Mouse (Mus musculus): ENCODE results near the gene A230050P20Rik. TPM values are rescaled to one million over a fixed set of nuclear protein-coding genes. Genes with fewer than 3 reads are reported as not detected.
A peak's percentile ranks its signal among the peaks of the same experiment; 100 is the strongest.

Gene A230050P20Rik
- polyA plus RNA-seq, 1 experiment from 2014 or later: 18.8 TPM

- Histone ChIP-seq H3K9me3 (ENCODE audit: control insufficient read depth, low read length) (no peaks in the 10 kb centered on the region), H3K4me2 (ENCODE audit: low read depth, low read length) (peak within 1 kb of the TSS; percentile 85), H3K27ac (ENCODE audit: low read length) (peak within 1 kb of the TSS; percentile 95), H3K36me3 (ENCODE audit: control insufficient read depth, insufficient read depth, low read length) (no peaks in the 10 kb centered on the region), H3K27me3 (ENCODE audit: control insufficient read depth, insufficient read depth, low read depth, low read length) (no peaks in the 10 kb centered on the region), H3K4me3 (ENCODE audit: low read length) (peak within 1 kb of the TSS; percentile 57), H3K9ac (ENCODE audit: low read length) (peak within 1 kb of the TSS; percentile 83), H3K4me1 (replicated peaks; ENCODE audit: control insufficient read depth, insufficient read depth, low read length) (peaks cover 5% of the 10 kb centered on the region)
- ATAC-seq (ENCODE audit: low read depth): no peak
- WGBS: 83% methylated on average over 13 of the region's 13 CpGs
These were observed 10.8 kb downstream of the A230050P20Rik start, which contains the start of gene Angptl6 for GRCm38 (mm10) chr9:20879097-20879792. Gene Angptl6 (minus strand): TSS chr9:20879727.

GRCm38 (mm10) chr9:20886563-20886962 lies 18.1 kb downstream of the A230050P20Rik start:
- Histone ChIP-seq H3K27ac (ENCODE audit: low read length) (no peak overlapping the region), H3K9me3 (ENCODE audit: control insufficient read depth, low read length) (no peaks in the 10 kb centered on the region), H3K36me3 (ENCODE audit: control insufficient read depth, insufficient read depth, low read length) (peaks cover 20% of the 10 kb centered on the region), H3K4me2 (ENCODE audit: low read depth, low read length) (no peak overlapping the region), H3K4me3 (ENCODE audit: low read length) (no peak overlapping the region), H3K4me1 (replicated peaks; ENCODE audit: control insufficient read depth, insufficient read depth, low read length) (peaks cover 5% of the 10 kb centered on the region), H3K9ac (ENCODE audit: low read length) (no peak overlapping the region), H3K27me3 (ENCODE audit: control insufficient read depth, insufficient read depth, low read depth, low read length) (no peaks in the 10 kb centered on the region)
- no peak for ATAC-seq (ENCODE audit: low read depth)
- 98% methylated on average over 2 of the region's 2 CpGs for WGBS

- Histone ChIP-seq H3K27me3 (ENCODE audit: control insufficient read depth, insufficient read depth, low read depth, low read length) (no peaks in the 10 kb centered on the region), H3K9me3 (ENCODE audit: control insufficient read depth, low read length) (no peaks in the 10 kb centered on the region), H3K36me3 (ENCODE audit: control insufficient read depth, insufficient read depth, low read length) (peaks cover 26% of the 10 kb centered on the region), H3K4me2 (ENCODE audit: low read depth, low read length) (peak overlapping the region; percentile 88), H3K4me3 (ENCODE audit: low read length) (no peak overlapping the region), H3K27ac (ENCODE audit: low read length) (no peak overlapping the region; the same call in 1 of the 2 replicates), H3K9ac (ENCODE audit: low read length) (no peak overlapping the region), H3K4me1 (replicated peaks; ENCODE audit: control insufficient read depth, insufficient read depth, low read length) (peaks cover 5% of the 10 kb centered on the region)
- 83% methylated on average over 6 of the region's 6 CpGs for WGBS
- ATAC-seq (ENCODE audit: low read depth): no peak
These were observed 18.7 kb downstream of the A230050P20Rik start for GRCm38 (mm10) chr9:20887191-20887590.

GRCm38 (mm10) chr9:20887704-20888385 lies 19.4 kb downstream of the A230050P20Rik start, which contains the start of gene Ppan:
Gene Ppan (plus strand): TSS chr9:20888175.
- Histone ChIP-seq H3K36me3 (ENCODE audit: control insufficient read depth, insufficient read depth, low read length) (peaks cover 32% of the 10 kb centered on the region), H3K4me3 (ENCODE audit: low read length) (peak within 1 kb of the TSS; percentile 93), H3K4me1 (replicated peaks; ENCODE audit: control insufficient read depth, insufficient read depth, low read length) (peaks cover 5% of the 10 kb centered on the region), H3K4me2 (ENCODE audit: low read depth, low read length) (peak within 1 kb of the TSS; percentile 88), H3K9ac (ENCODE audit: low read length) (peak within 1 kb of the TSS; percentile 93), H3K27ac (ENCODE audit: low read length) (peak within 1 kb of the TSS; percentile 95), H3K9me3 (ENCODE audit: control insufficient read depth, low read length) (no peaks in the 10 kb centered on the region), H3K27me3 (ENCODE audit: control insufficient read depth, insufficient read depth, low read depth, low read length) (no peaks in the 10 kb centered on the region)
- peak; percentile 97 for ATAC-seq (ENCODE audit: low read depth)
- under 1% methylated on average over 41 of the region's 43 CpGs for WGBS

GRCm38 (mm10) chr9:20888386-20888765 lies 19.9 kb downstream of the A230050P20Rik start:
- Histone ChIP-seq H3K9ac (ENCODE audit: low read length) (peak overlapping the region; percentile 93), H3K36me3 (ENCODE audit: control insufficient read depth, insufficient read depth, low read length) (peaks cover 36% of the 10 kb centered on the region), H3K9me3 (ENCODE audit: control insufficient read depth, low read length) (no peaks in the 10 kb centered on the region), H3K27me3 (ENCODE audit: control insufficient read depth, insufficient read depth, low read depth, low read length) (no peaks in the 10 kb centered on the region), H3K27ac (ENCODE audit: low read length) (peak overlapping the region; percentile 95; the same call in 1 of the 2 replicates), H3K4me3 (ENCODE audit: low read length) (peak overlapping the region; percentile 93), H3K4me2 (ENCODE audit: low read depth, low read length) (peak overlapping the region; percentile 88), H3K4me1 (replicated peaks; ENCODE audit: control insufficient read depth, insufficient read depth, low read length) (peaks cover 5% of the 10 kb centered on the region)
- peak; percentile 37 for ATAC-seq (ENCODE audit: low read depth)
- under 1% methylated on average over 30 of the region's 30 CpGs for WGBS

- Histone ChIP-seq H3K36me3 (ENCODE audit: control insufficient read depth, insufficient read depth, low read length) (peaks cover 47% of the 10 kb centered on the region), H3K4me2 (ENCODE audit: low read depth, low read length) (peak overlapping the region; percentile 88), H3K27me3 (ENCODE audit: control insufficient read depth, insufficient read depth, low read depth, low read length) (no peaks in the 10 kb centered on the region), H3K9me3 (ENCODE audit: control insufficient read depth, low read length) (no peaks in the 10 kb centered on the region), H3K9ac (ENCODE audit: low read length) (peak overlapping the region; percentile 13; the same call in 1 of the 2 replicates), H3K27ac (ENCODE audit: low read length) (no peak overlapping the region), H3K4me3 (ENCODE audit: low read length) (peak overlapping the region; percentile 93; the same call in 1 of the 2 replicates), H3K4me1 (replicated peaks; ENCODE audit: control insufficient read depth, insufficient read depth, low read length) (peaks cover 5% of the 10 kb centered on the region)
- no peak for ATAC-seq (ENCODE audit: low read depth)
- 72% methylated on average over 29 of the region's 29 CpGs for WGBS
These were observed 21.0 kb downstream of the A230050P20Rik start for GRCm38 (mm10) chr9:20889185-20890141.

GRCm38 (mm10) chr9:20890411-20890810 lies 22.0 kb downstream of the A230050P20Rik start:
- WGBS: 87% methylated on average over 5 of the region's 5 CpGs
- Histone ChIP-seq H3K9ac (ENCODE audit: low read length) (no peak overlapping the region), H3K4me3 (ENCODE audit: low read length) (no peak overlapping the region), H3K27me3 (ENCODE audit: control insufficient read depth, insufficient read depth, low read depth, low read length) (no peaks in the 10 kb centered on the region), H3K9me3 (ENCODE audit: control insufficient read depth, low read length) (no peaks in the 10 kb centered on the region), H3K27ac (ENCODE audit: low read length) (no peak overlapping the region), H3K36me3 (ENCODE audit: control insufficient read depth, insufficient read depth, low read length) (peaks cover 55% of the 10 kb centered on the region), H3K4me2 (ENCODE audit: low read depth, low read length) (no peak overlapping the region), H3K4me1 (replicated peaks; ENCODE audit: control insufficient read depth, insufficient read depth, low read length) (peaks cover 5% of the 10 kb centered on the region)
- no peak for ATAC-seq (ENCODE audit: low read depth)

- ATAC-seq (ENCODE audit: low read depth): no peak
- no peaks in the 10 kb centered on the region for H3K9me3 ChIP-seq (ENCODE audit: control insufficient read depth, low read length)
- H3K27ac ChIP-seq (ENCODE audit: low read length): no peak overlapping the region
- H3K4me2 ChIP-seq (ENCODE audit: low read depth, low read length): no peak overlapping the region
- no peaks in the 10 kb centered on the region for H3K27me3 ChIP-seq (ENCODE audit: control insufficient read depth, insufficient read depth, low read depth, low read length)
- peaks cover 5% of the 10 kb centered on the region for H3K4me1 ChIP-seq (replicated peaks; ENCODE audit: control insufficient read depth, insufficient read depth, low read length)
- no peak overlapping the region for H3K9ac ChIP-seq (ENCODE audit: low read length)
- 61% methylated on average over 26 of the region's 26 CpGs for WGBS
- peaks cover 65% of the 10 kb centered on the region for H3K36me3 ChIP-seq (ENCODE audit: control insufficient read depth, insufficient read depth, low read length)
- no peak overlapping the region for H3K4me3 ChIP-seq (ENCODE audit: low read length)
These were observed 23.1 kb downstream of the A230050P20Rik start for GRCm38 (mm10) chr9:20891339-20892103.

Data from lung, embryonic 16.5 days (tissue).